Mouse (Mus musculus) megakaryocyte, adult 5-6 weeks (primary cell): ENCODE results near the gene Clec9a. TPM values are rescaled to one million over a fixed set of nuclear protein-coding genes. Genes with fewer than 3 reads are reported as not detected.

Source experiments
- ATAC-seq: 2 replicates; pipeline ENCODE4 v1.8.0; 2016; ENCODE audit warnings: mild to moderate bottlenecking, inconsistent platforms; ENCODE audit not compliant: poor library complexity, severe bottlenecking
- total RNA-seq, 2 experiments: library from RNA; stranded (forward) in 1 of 2; stranded (reverse) in 1 of 2; fragments of 153-499, 151-499 nt in 1 of 2; fragments of 221-1000, 200-1000 nt in 1 of 2; gene quantifications; 2 replicates each; pipeline versions ENCODE4 v1.2.3 to v1.2.4; 2015 to 2017

The Clec9a gene
- total RNA-seq, 2 experiments from 2014 or later: 13.4 to 27.6 TPM

GRCm38 (mm10) chr6:129423040-129423733 is 14.5 kb downstream of the Clec9a start:
- no peak for ATAC-seq

- peak; percentile 84 for ATAC-seq
These were observed 15.0 kb downstream of the Clec9a start for GRCm38 (mm10) chr6:129423734-129424072.

- no peak for ATAC-seq
These were observed 16.6 kb downstream of the Clec9a start for GRCm38 (mm10) chr6:129425217-129425616.

GRCm38 (mm10) chr6:129425812-129426211 is 17.1 kb downstream of the Clec9a start:
- no peak for ATAC-seq

- ATAC-seq: peak; percentile 48; the same call in 1 of the 2 replicates
These were observed 18.6 kb downstream of the Clec9a start for GRCm38 (mm10) chr6:129427281-129427680.

- ATAC-seq: peak; percentile 97
These were observed 25.6 kb downstream of the Clec9a start for GRCm38 (mm10) chr6:129434239-129434638.

GRCm38 (mm10) chr6:129436025-129436424 is 27.4 kb downstream of the Clec9a start:
- peak; percentile 69 for ATAC-seq

- no peak for ATAC-seq
These were observed 29.4 kb downstream of the Clec9a start for GRCm38 (mm10) chr6:129438033-129438432.

GRCm38 (mm10) chr6:129449743-129450142 is 41.1 kb downstream of the Clec9a start:
- no peak for ATAC-seq

GRCm38 (mm10) chr6:129451411-129452039 is 42.9 kb downstream of the Clec9a start, which contains the start of gene Clec1a:
Clec1a (minus strand) TSS chr6:129452000.
- no peak for ATAC-seq

GRCm38 (mm10) chr6:129471386-129471785 is 62.7 kb downstream of the Clec9a start:
- ATAC-seq: peak; percentile 77

- ATAC-seq: peak; percentile 61
These were observed 64.0 kb downstream of the Clec9a start for GRCm38 (mm10) chr6:129472627-129473026.

Other genes with a start within 250 kb of the Clec9a start
- gene Clec2d, start 228.2 kb upstream of the Clec9a start, total RNA-seq (2015): 28.2 and 41.3 TPM in 2 replicates
- 238 and 253 TPM in 2 replicates for gene Clec2d, start 228.2 kb upstream of the Clec9a start, total RNA-seq (2017)
- gene Cd69, start 133.4 kb upstream of the Clec9a start, total RNA-seq (2015): 21.3 and 25.9 TPM in 2 replicates
- 20.6 and 22.7 TPM in 2 replicates for gene Cd69, start 133.4 kb upstream of the Clec9a start, total RNA-seq (2017)
- gene 4922502D21Rik, start 77.1 kb upstream of the Clec9a start, total RNA-seq (2015): 0.54 TPM in 1 of 2 replicates, not detected in the other
- gene 4922502D21Rik, start 77.1 kb upstream of the Clec9a start, total RNA-seq (2017): 0.44 TPM in 1 of 2 replicates, not detected in the other
- 449 and 472 TPM in 2 replicates for gene Clec12a, start 66.2 kb upstream of the Clec9a start, total RNA-seq (2015)
- 389 and 405 TPM in 2 replicates for gene Clec12a, start 66.2 kb upstream of the Clec9a start, total RNA-seq (2017)
- not detected in 2 replicates for gene Clec12b, start 23.0 kb upstream of the Clec9a start, total RNA-seq (2015)
- gene Clec12b, start 23.0 kb upstream of the Clec9a start, total RNA-seq (2017): not detected in 2 replicates
- 3.6 and 5.5 TPM in 2 replicates for gene Clec1b, start 11.6 kb upstream of the Clec9a start, total RNA-seq (2015)
- 3.8 and 4.5 TPM in 2 replicates for gene Clec1b, start 11.6 kb upstream of the Clec9a start, total RNA-seq (2017)
- gene Clec1a, start 43.1 kb downstream of the Clec9a start, total RNA-seq (2015): 0.07 TPM in 1 of 2 replicates, not detected in the other
- gene Clec1a, start 43.1 kb downstream of the Clec9a start, total RNA-seq (2017): 0.15 TPM in 1 of 2 replicates, not detected in the other
- 10.0 and 12.9 TPM in 2 replicates for gene Olr1, start 98.3 kb downstream of the Clec9a start, total RNA-seq (2015)
- gene Olr1, start 98.3 kb downstream of the Clec9a start, total RNA-seq (2017): 9.6 and 13.9 TPM in 2 replicates
- gene Tmem52b, start 103.7 kb downstream of the Clec9a start, total RNA-seq (2015): not detected in 2 replicates
- not detected in 2 replicates for gene Tmem52b, start 103.7 kb downstream of the Clec9a start, total RNA-seq (2017)
- 5.6 and 7.4 TPM in 2 replicates for gene Gabarapl1, start 124.3 kb downstream of the Clec9a start, total RNA-seq (2015)
- gene Gabarapl1, start 124.3 kb downstream of the Clec9a start, total RNA-seq (2017): 17.6 and 20.7 TPM in 2 replicates
- gene Klre1, start 169.0 kb downstream of the Clec9a start, total RNA-seq (2015): 3.9 and 7.2 TPM in 2 replicates
- gene Klre1, start 169.0 kb downstream of the Clec9a start, total RNA-seq (2017): 4.1 and 8.3 TPM in 2 replicates
- gene Klrd1, start 182.9 kb downstream of the Clec9a start, total RNA-seq (2015): 20.4 and 41.6 TPM in 2 replicates
- gene Klrd1, start 182.9 kb downstream of the Clec9a start, total RNA-seq (2017): 14.1 and 18.1 TPM in 2 replicates
- 22.0 and 28.7 TPM in 2 replicates for gene Klrk1, start 215.0 kb downstream of the Clec9a start, total RNA-seq (2015)
- 19.9 and 34.0 TPM in 2 replicates for gene Klrk1, start 215.0 kb downstream of the Clec9a start, total RNA-seq (2017)
- gene Klrc3, start 234.5 kb downstream of the Clec9a start, total RNA-seq (2015): 0.29 and 1.4 TPM in 2 replicates
- gene Klrc3, start 234.5 kb downstream of the Clec9a start, total RNA-seq (2017): not detected in 2 replicates